Mouse (Mus musculus) urinary bladder, postnatal 10 days (tissue): ENCODE results near the gene Bmx.

Source experiments
- DNase-seq: peaks from one replicate; pipeline ENCODE4 v3.0.0; 2022; ENCODE audit warnings: low spot score

Gene Bmx

GRCm38 (mm10) chrX:164258057-164258456 is at the start of gene Bmx:
TSS of gene Bmx (minus strand) at chrX:164258193.
- DNase-seq, result no peak

- DNase-seq, result no peak
Measured at GRCm38 (mm10) chrX:164306250-164306649, 48.3 kb upstream of the Bmx start.

DNA sequence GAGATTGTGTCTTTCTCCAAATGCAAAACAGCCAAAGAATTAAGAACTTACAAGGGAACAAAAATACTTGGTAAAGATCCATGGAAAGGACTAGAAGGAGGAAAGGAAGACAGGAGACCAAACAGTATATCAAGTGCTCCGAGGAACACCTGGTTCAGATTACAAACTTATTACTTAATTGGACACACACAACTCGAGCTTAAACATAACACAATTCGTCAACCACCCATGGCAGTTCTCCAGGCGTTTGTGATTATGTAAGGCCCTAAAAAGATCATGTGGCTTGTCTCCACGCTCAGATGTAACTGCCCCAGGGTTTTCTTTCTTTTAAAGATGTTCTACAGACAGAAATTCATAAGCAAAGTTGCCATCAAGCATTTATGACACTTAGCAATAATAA is 33.2 kb upstream of the Bmx start:
- no peak for DNase-seq

DNA sequence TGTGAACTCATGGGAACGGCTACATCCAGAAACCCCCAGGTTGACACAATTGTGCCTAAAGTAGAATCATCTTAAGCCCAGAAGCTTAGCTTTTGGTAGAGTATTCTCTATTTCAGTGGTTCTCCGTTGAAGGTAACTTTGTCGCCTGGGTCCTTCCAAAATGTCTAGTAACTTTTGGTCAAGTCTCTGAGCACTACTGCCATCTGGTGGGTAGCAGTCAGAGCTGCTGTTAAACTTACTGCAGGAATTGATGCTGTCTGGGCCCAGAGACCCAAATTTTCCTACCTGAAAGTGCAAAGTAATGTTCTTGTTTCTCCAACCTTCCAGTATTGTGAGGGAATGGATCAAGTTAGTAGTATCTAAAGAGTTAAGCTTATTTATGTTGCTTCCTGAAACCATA is 29.1 kb upstream of the Bmx start:
- DNase-seq, result no peak

DNA sequence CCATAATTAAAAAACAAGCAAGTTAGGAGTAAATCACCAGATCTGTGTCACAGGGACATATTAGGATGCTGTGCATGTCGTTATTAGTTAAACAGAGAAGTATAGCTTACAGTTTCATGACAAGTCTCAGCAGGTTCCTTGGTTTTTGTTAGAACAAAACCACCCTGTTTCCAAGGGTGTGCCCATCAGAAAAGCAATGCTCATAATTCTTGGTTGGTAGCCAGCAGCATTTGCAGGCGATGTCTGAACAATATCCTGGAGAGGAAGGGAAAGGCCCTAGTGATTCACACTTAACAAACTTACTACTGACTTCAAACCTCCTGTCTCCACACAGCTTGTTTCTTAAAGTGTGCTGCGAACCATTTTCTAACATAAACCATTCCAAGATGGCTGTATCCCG is 25.8 kb upstream of the Bmx start:
- no peak for DNase-seq

- no peak for DNase-seq
Measured at GRCm38 (mm10) chrX:164280918-164281647, 23.1 kb upstream of the Bmx start.

- no peak for DNase-seq
Measured at GRCm38 (mm10) chrX:164275536-164275935, 17.5 kb upstream of the Bmx start.

GRCm38 (mm10) chrX:164270603-164271002 is 12.6 kb upstream of the Bmx start:
- no peak for DNase-seq

GRCm38 (mm10) chrX:164269285-164269761 is 11.3 kb upstream of the Bmx start, which contains the start of gene Pir:
TSS of gene Pir (plus strand) at chrX:164269371.
- peak; percentile 10 for DNase-seq

GRCm38 (mm10) chrX:164264861-164265260 is 6.9 kb upstream of the Bmx start:
- DNase-seq, result no peak

- DNase-seq, result no peak
Measured at GRCm38 (mm10) chrX:164262286-164262685, 4.3 kb upstream of the Bmx start.

- no peak for DNase-seq
Measured at GRCm38 (mm10) chrX:164258662-164259061, 669 bp upstream of the Bmx start.

DNA sequence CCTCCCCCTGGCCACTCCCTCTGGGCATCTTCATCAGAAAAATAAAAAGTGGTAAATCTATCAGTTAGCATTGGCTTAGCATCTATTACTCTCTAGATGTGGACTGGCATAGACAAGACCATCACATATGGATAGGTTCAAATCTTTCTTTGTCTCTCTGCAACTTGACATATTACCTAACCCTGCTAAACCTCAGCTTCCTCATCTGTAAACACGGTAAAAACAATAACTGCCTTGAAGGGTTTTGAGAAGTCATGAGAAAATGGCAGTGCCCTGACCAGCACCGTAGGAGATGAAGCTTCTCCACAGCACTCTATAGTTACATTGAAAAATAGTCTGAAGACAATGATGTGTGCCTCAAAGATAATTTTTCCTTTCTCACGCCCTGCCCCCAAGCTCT is 1.5 kb downstream of the Bmx start:
- no peak for DNase-seq

- no peak for DNase-seq
Measured at GRCm38 (mm10) chrX:164246722-164247121, 11.3 kb downstream of the Bmx start.

GRCm38 (mm10) chrX:164245714-164246113 is 12.3 kb downstream of the Bmx start:
- DNase-seq, result no peak

- DNase-seq, result no peak
Measured at GRCm38 (mm10) chrX:164233380-164233779, 24.6 kb downstream of the Bmx start.

DNA sequence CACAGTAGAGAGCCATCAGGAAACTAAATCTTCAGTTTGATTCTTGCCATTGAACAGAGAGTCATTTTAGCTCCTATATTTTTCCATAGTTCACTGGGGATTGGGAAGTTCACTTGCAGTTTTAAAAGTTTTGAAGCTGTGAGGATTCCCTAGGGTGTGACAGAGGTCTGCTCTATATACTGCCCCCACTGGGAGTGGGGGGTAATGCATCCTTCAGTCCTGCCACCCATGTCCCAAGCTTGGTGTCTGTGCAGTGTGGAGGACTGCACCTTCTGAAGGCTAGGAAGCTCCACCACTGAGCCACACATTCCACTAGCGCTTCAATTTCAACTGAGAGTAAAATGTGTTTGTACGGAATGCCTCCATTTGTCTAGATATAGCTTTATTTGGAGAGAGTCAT is 36.0 kb downstream of the Bmx start:
- DNase-seq, result no peak

GRCm38 (mm10) chrX:164200547-164200946 is 57.4 kb downstream of the Bmx start:
- DNase-seq, result no peak

DNA sequence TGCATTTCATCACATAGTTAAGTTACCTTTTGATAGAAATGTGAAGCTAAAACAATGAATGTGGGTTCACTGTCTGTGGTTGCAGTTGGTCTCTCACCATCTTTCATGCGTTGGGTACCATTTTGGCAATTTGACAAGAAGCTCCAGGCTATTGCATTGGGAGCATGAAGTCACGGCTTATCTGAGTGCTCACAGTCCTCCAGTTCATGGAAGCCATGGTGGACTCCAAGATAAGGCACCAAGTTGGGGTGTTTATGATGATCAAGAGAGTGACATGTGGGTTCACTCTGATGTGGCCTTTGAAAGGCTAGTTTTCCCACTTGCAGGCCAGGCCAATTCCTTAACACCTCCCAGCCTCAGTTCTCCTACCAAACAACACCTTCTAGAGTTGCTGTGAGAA is 60.3 kb downstream of the Bmx start:
- DNase-seq, result no peak

DNA sequence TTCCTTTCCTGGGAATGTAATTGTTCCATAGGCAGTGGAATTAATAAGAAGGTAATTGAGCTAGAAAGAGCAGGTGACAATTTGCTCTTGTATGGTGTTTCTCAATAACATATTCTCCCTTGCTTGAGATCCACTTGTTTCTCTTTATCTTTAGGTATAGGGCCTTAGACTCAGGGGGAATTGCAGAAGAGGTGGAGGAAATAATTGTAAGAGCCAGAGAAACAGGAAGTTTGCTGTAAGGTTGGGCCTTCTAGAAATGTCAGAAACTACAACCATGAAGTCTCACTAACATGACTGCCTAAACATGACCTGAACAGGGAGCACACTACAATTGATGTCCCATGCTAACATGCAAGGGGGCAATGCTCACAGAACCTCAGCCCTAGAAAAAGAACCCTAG is 68.1 kb downstream of the Bmx start:
- no peak for DNase-seq

DNA sequence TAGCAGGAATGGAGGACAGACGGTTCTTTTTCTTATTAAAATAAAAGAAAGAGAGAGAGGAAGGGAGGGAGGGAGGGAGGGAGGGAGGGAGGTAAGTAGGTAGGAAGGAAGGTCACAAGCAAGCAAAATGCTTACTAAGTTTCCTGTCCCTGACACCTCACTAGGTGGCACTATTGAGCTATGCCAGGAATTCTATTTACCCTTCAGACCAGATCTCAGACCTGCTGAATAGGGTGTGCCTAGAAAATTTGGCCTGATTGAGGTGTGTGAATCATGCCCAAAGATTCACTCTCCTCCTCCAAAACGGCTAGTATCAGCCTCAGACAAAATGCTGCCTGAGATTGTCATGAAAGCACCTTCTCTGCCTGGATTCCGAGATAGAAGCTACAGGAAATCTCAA is 74.1 kb downstream of the Bmx start:
- no peak for DNase-seq

- no peak for DNase-seq
Measured at GRCm38 (mm10) chrX:164179746-164180145, 78.2 kb downstream of the Bmx start.

DNA sequence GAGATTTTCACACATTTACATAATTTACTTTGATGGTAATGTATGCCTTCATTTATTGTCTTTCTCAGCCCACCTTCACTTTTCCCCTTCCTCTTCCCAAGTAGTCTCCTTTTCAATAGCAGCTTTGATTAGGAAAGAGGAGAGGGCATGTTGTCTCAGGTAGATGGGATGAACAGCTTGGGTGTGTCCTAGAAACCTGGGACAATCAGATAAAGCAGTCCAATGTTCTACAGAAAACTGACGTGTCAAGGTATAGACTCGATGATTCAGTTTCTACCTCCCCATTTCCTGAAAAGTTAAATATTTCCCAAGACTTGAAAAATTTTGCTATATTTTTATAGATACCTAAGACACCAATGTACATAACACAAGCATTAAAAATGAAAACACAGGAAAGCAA is 79.1 kb downstream of the Bmx start:
- DNase-seq, result no peak

GRCm38 (mm10) chrX:164175780-164176179 is 82.2 kb downstream of the Bmx start:
- DNase-seq, result no peak
